Mouse (Mus musculus): ENCODE results near the gene Ttc21a. TPM values are rescaled to one million over a fixed set of nuclear protein-coding genes. Genes with fewer than 3 reads are reported as not detected.

Ttc21a gene
- total and polyA plus RNA-seq, 3 experiments = 0.21 to 0.47 TPM; not detected in 1

DNA sequence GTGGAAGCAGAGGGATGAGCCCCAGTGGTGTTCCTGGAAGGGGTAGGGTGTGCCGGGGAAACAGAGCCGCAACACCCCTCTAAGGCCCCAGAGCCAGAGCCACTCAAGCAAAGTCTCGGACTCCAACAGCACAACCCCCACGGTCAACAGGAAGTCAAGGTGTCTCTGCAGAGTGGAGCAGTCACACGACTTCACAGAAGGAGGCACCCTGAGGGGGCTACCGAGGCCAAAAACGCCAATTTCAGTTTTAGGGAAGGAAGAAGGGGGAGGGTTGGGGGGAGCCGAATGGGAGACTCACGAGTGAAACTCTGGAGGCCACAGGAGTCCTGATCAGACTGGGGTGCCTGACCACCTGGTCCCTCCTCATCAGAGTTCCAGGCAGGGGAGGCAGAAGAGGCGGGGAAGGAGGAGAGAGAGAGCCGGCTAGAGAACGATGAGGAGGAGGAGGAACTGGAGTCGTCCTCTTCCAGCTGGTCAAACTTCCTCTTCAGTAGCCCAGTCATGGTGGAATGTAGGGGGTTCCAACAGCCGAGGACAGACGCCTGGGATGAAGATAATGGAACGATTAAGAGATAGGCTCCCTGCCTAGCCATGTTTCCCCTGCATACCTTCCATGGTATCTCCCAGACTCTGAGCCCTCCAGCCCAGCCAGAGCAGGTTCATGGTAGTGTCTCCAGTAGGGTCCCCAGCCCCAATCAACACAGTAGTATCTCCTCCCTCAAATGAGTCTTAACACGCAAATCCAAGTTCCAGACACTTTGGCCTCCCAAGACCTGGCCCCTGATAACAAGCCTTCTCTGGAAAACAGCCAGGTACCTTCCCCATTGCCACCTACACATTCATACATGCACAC is 39.5 kb downstream of the Ttc21a start:
- peaks cover 2% of the 10 kb centered on the region for H3K9me3 ChIP-seq (replicated peaks; ENCODE audit: low read length)
- peaks cover 20 to 53% of the 10 kb centered on the region in 2 experiments for H3K4me1 ChIP-seq (ENCODE audit: control insufficient read depth in 1 of 2, insufficient read depth in 2 of 2)
- no peak for DNase-seq (ENCODE audit: extremely low read depth)
- peak overlapping the region; percentile 71 for H3K4me2 ChIP-seq (ENCODE audit: insufficient read depth, low read depth, poor library complexity, severe bottlenecking)
- dilution Hi-C loops (cut with MboI; ENCODE audit: extremely low pct_ligation_motif_present, extremely low pct_unique_long_range_greater_than_20kb, low sequenced_read_pairs) (no loop called here), in situ Hi-C loops (cut with MboI; ENCODE audit: low pct_ligation_motif_present, low pct_unique_long_range_greater_than_20kb, low sequenced_read_pairs) (no loop called here)
- H3K27me3 ChIP-seq (replicated peaks) = no peaks in the 10 kb centered on the region
- H3K27ac ChIP-seq (ENCODE audit: insufficient read depth, low read depth) = peak overlapping the region; percentile 96
- TF ChIP-seq USF1 (IDR thresholded peaks at IDR 0.05; ENCODE audit: low read depth, low read length) (no peak; the same call in 1 of the 2 replicates), IRF4 (IDR thresholded peaks at IDR 0.05; ENCODE audit: low read depth, low read length) (peak; percentile 33; the same call in 1 of the 2 replicates), POLR2A (IDR thresholded peaks at IDR 0.05; ENCODE audit: low read depth, low read length) (no peak), USF2 (conservative IDR thresholded peaks at IDR 0.05; ENCODE audit: low read depth, low read length) (no peak), ZNF384 (IDR thresholded peaks at IDR 0.05; ENCODE audit: low read depth, low read length) (no peak), ZC3H11A (IDR thresholded peaks at IDR 0.05; ENCODE audit: low read depth, low read length) (no peak), JUN (IDR thresholded peaks at IDR 0.05; ENCODE audit: insufficient read depth, low read depth, low read length) (no peak), ZKSCAN1 (IDR thresholded peaks at IDR 0.05; ENCODE audit: borderline replicate concordance, low read depth, low read length) (no peak), EP300 (IDR thresholded peaks at IDR 0.05; ENCODE audit: low read length) (peak; percentile 16; the same call in 1 of the 2 replicates), CHD2 (IDR thresholded peaks at IDR 0.05; ENCODE audit: low read length) (peak; percentile 55; the same call in 1 of the 2 replicates), TCF12 (IDR thresholded peaks at IDR 0.05; ENCODE audit: low read depth, low read length) (peak; percentile 64; the same call in 1 of the 2 replicates), MAX (IDR thresholded peaks at IDR 0.05; ENCODE audit: low read length) (peak; percentile 56; the same call in 1 of the 2 replicates), MXI1 (IDR thresholded peaks at IDR 0.05; ENCODE audit: low read depth, low read length) (0 out of 2 replicates have a peak, but pooled peaks have one; percentile 48), RCOR1 (conservative IDR thresholded peaks at IDR 0.05; ENCODE audit: low read depth, low read length) (no peak; the same call in 1 of the 2 replicates), POLR2AphosphoS2 (IDR thresholded peaks at IDR 0.05; ENCODE audit: low read depth, low read length) (no peak), ETS1 (conservative IDR thresholded peaks at IDR 0.05; ENCODE audit: low read depth, low read length) (peak; percentile 75), MEF2A (IDR thresholded peaks at IDR 0.05; ENCODE audit: borderline replicate concordance, low read depth, low read length) (peak; percentile 69; the same call in 1 of the 2 replicates), RAD21 (IDR thresholded peaks at IDR 0.05; ENCODE audit: low read depth, low read length) (no peak), NELFE (IDR thresholded peaks at IDR 0.05; ENCODE audit: low read depth, low read length) (peak; percentile 56; the same call in 1 of the 2 replicates), GABPA (IDR thresholded peaks at IDR 0.05; ENCODE audit: insufficient replicate concordance, low read depth, low read length) (no peak), SIN3A (IDR thresholded peaks at IDR 0.05; ENCODE audit: low read length) (peak; percentile 75), BHLHE40 (IDR thresholded peaks at IDR 0.05; ENCODE audit: low read depth, low read length) (peak; percentile 95), ELF1 (IDR thresholded peaks at IDR 0.05; ENCODE audit: low read depth, low read length) (peak; percentile 65), MAFK (IDR thresholded peaks at IDR 0.05; ENCODE audit: insufficient replicate concordance, low read length) (0 out of 2 replicates have a peak, but pooled peaks have one; percentile 17), KAT2A (IDR thresholded peaks at IDR 0.05; ENCODE audit: insufficient replicate concordance, low read length) (0 out of 2 replicates have a peak, but pooled peaks have one; percentile 16), ZMIZ1 (IDR thresholded peaks at IDR 0.05; ENCODE audit: low read depth, low read length) (0 out of 2 replicates have a peak, but pooled peaks have one; percentile 37), SMC3 (IDR thresholded peaks at IDR 0.05; ENCODE audit: low read depth, low read length) (peak; percentile 8; the same call in 1 of the 2 replicates), TBP (conservative IDR thresholded peaks at IDR 0.05; ENCODE audit: low read depth, low read length) (0 out of 2 replicates have a peak, but pooled peaks have one; percentile 8), NRF1 (IDR thresholded peaks at IDR 0.05; ENCODE audit: low read depth, low read length) (no peak), MAZ (IDR thresholded peaks at IDR 0.05; ENCODE audit: low read depth, low read length) (peak; percentile 78), CHD1 (IDR thresholded peaks at IDR 0.05; ENCODE audit: low read depth, low read length) (peak; percentile 28; the same call in 1 of the 2 replicates)
- H3K36me3 ChIP-seq (replicated peaks in 1 of 2; ENCODE audit: control insufficient read depth in 1 of 2, insufficient read depth in 1 of 2, low read length in 1 of 2) = peaks cover 29 to 33% of the 10 kb centered on the region in 2 experiments
- H3K4me3 ChIP-seq (replicated peaks in 1 of 3; ENCODE audit: low read depth in 2 of 3, low read length in 2 of 3, poor library complexity in 1 of 3) = peak overlapping the region; percentile 54 to 69 (median 55)
- peak overlapping the region; percentile 47 for H3K9ac ChIP-seq (ENCODE audit: insufficient read depth, low read depth)
- H3K79me2 ChIP-seq (replicated peaks; ENCODE audit: control insufficient read depth, extremely low read depth, insufficient read depth, poor library complexity, severe bottlenecking) = peaks cover 28% of the 10 kb centered on the region
